20 mouse cellular contexts compared by ENCODE assay signal in the genomic region with DNA sequence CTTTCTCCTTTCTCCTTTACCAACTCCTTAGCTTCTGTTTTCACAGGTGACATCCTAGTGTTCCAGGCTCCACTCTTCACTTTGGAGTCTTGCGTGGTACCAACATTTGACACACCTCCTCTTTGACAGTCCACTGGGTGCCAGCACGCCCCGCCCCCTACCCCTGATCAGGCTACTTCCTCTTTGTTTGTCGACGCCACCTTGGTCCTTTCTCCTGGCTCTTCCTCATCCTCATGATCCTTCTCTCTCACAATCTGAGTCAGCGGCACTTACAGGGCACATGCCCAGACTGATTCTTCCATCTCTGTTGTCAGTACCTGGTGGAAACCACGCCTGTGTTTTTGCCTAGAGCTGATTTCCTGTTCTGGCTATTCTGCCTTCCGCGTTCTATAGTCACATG. TPM values are rescaled to one million over a fixed set of nuclear protein-coding genes. Genes with fewer than 3 reads are reported as not detected.
DNase-seq lines count a peak whose midpoint lies in the region; ATAC-seq lines count a peak whose summit lies in the region.
"Had no signal": no experiment of that assay in that cellular context is flagged by ENCODE, and none has a peak within 500 bp of the region (broad histone marks: within the 10 kb centered on the region; RNA-seq: fewer than 3 reads in every experiment).

No protein-coding gene starts in this region.

- no peak overlapping the region for H3K27ac ChIP-seq in hindbrain, embryonic 16.5 days (ENCODE audit: low read depth, low read length)
- H3K27ac ChIP-seq: embryonic facial prominence, embryonic 15.5 days; forebrain, embryonic 12.5 days; liver, embryonic 12.5 days; midbrain, embryonic 12.5 days had no signal

- H3K27me3 ChIP-seq in hindbrain, embryonic 16.5 days (replicated peaks; ENCODE audit: control insufficient read depth, insufficient read depth, low read length) = no peaks in the 10 kb centered on the region
- H3K27me3 ChIP-seq: embryonic facial prominence, embryonic 15.5 days; forebrain, embryonic 12.5 days; heart, embryonic 12.5 days; liver, embryonic 12.5 days; midbrain, embryonic 12.5 days had no signal

- H3K4me2 ChIP-seq in hindbrain, embryonic 16.5 days (ENCODE audit: low read length) = no peak overlapping the region
- H3K4me2 ChIP-seq: embryonic facial prominence, embryonic 15.5 days; forebrain, embryonic 12.5 days; heart, embryonic 12.5 days; liver, embryonic 12.5 days; lung, embryonic 14.5 days; midbrain, embryonic 12.5 days had no signal

- no peaks in the 10 kb centered on the region for H3K36me3 ChIP-seq in hindbrain, embryonic 16.5 days (ENCODE audit: control insufficient read depth, insufficient read depth, low read length)
- H3K36me3 ChIP-seq: embryonic facial prominence, embryonic 15.5 days; forebrain, embryonic 12.5 days; heart, embryonic 12.5 days; liver, embryonic 12.5 days; midbrain, embryonic 12.5 days had no signal

- DNase-seq in heart, adult 11 months = peak; percentile 87
- no peak for DNase-seq in heart, adult 18-20 months
- peak; percentile 38 for DNase-seq in CD4-positive helper T cell, adult 2 months (ENCODE audit: low read depth, low spot score)
- peak; percentile 15 for DNase-seq in naive thymus-derived CD4-positive, alpha-beta T cell, adult 2 months (ENCODE audit: low read depth)
- DNase-seq in left cerebral cortex, adult 9 months (ENCODE audit: low spot score in 2 of 2) = no peak
- DNase-seq: cerebellum, adult 9-11 months; gastrocnemius, postnatal 36 days; kidney, adult 8-10 months; kidney, postnatal 36 days; left cerebral cortex, postnatal 4 days; lung, embryonic 14.5 days; lung, postnatal 4 days had no signal

- H3K4me3 ChIP-seq in hindbrain, embryonic 16.5 days (ENCODE audit: low read length) = no peak overlapping the region
- H3K4me3 ChIP-seq: embryonic facial prominence, embryonic 15.5 days; forebrain, embryonic 12.5 days; heart, embryonic 12.5 days; liver, embryonic 12.5 days; midbrain, embryonic 12.5 days had no signal

- H3K4me1 ChIP-seq in hindbrain, embryonic 16.5 days (ENCODE audit: control insufficient read depth, insufficient read depth, low read depth, low read length) = no peaks in the 10 kb centered on the region
- H3K4me1 ChIP-seq: embryonic facial prominence, embryonic 15.5 days; forebrain, embryonic 12.5 days; heart, embryonic 12.5 days; liver, embryonic 12.5 days; midbrain, embryonic 12.5 days had no signal

- no peaks in the 10 kb centered on the region for H3K9me3 ChIP-seq in hindbrain, embryonic 16.5 days (ENCODE audit: control insufficient read depth, low read length)
- H3K9me3 ChIP-seq: embryonic facial prominence, embryonic 15.5 days; forebrain, embryonic 12.5 days; heart, embryonic 12.5 days; liver, embryonic 12.5 days; midbrain, embryonic 12.5 days had no signal

- WGBS in hindbrain, embryonic 16.5 days = 93% methylated on average over 9 of the region's 9 CpGs

- ATAC-seq in granulocyte monocyte progenitor cell, adult 5-6 weeks (replicated peaks; ENCODE audit: poor library complexity, severe bottlenecking) = peak; percentile 86
- ATAC-seq in erythroid progenitor cell, adult 5-6 weeks (replicated peaks; ENCODE audit: low FRiP score, poor library complexity, severe bottlenecking) = no peak
- ATAC-seq in hindbrain, embryonic 16.5 days = no peak
- ATAC-seq: liver, embryonic 12.5 days had no signal

- no peak overlapping the region for H3K9ac ChIP-seq in hindbrain, embryonic 16.5 days (ENCODE audit: low read depth, low read length)
- H3K9ac ChIP-seq: embryonic facial prominence, embryonic 15.5 days; forebrain, embryonic 12.5 days; heart, embryonic 12.5 days; liver, embryonic 12.5 days; lung, embryonic 14.5 days; midbrain, embryonic 12.5 days had no signal

RNA-seq across cellular contexts. Expression of gene Enpp6, which starts 5.9 kb away (rescaled TPM):
- 1 to 10 TPM; 2.8 to 3.9 TPM for total RNA-seq in heart, adult 18-20 months (2021)
- not detected in 2 replicates for total RNA-seq in granulocyte monocyte progenitor cell, adult 5-6 weeks (2014; fragmentation: Nextera tagmentation)
- not detected in 2 replicates for total RNA-seq in granulocyte monocyte progenitor cell, adult 5-6 weeks (2017)
- total RNA-seq in erythroid progenitor cell, adult 5-6 weeks (2015; ENCODE audit: low replicate concordance) = 0.42 TPM in 1 of 2 replicates, not detected in the other
- 0.26 TPM in 1 of 2 replicates, not detected in the other for total RNA-seq in erythroid progenitor cell, adult 5-6 weeks (2017; ENCODE audit: low replicate concordance)
- 1.2 and 1.6 TPM in 2 replicates for polyA plus RNA-seq in hindbrain, embryonic 16.5 days (2015; fragmentation: Nextera tagmentation; extraction: Ambion mirVana)

Comparison
In these comparisons a context has a peak if more than half of its experiments do, and no peak if none do; other contexts are left out.
1. DNase-seq: peak in heart, adult 11 months (single experiment), CD4-positive helper T cell, adult 2 months (single experiment) and naive thymus-derived CD4-positive, alpha-beta T cell, adult 2 months (single experiment); none in heart, adult 18-20 months (0 of 2) and left cerebral cortex, adult 9 months (0 of 2).